Mouse (Mus musculus) megakaryocyte, embryonic 14.5 days (primary cell): Measurements from ENCODE around the gene Tgfbi.

ENCODE experiments used
- FLI1 ChIP-seq: IDR thresholded peaks from 2 replicates; pipeline ENCODE4 v1.6.1; 2012; ENCODE audit warnings: low read length, inconsistent platforms, mixed read lengths
- GATA1 ChIP-seq: IDR thresholded peaks from 3 replicates; pipeline ENCODE4 v1.6.1; 2012; ENCODE audit warnings: mixed read lengths, low read length, inconsistent platforms, borderline replicate concordance

GRCm38 (mm10) chr13:56634139-56634615 is 24.9 kb downstream of the Tgfbi start:
- TF ChIP-seq GATA1 (no peak), FLI1 (no peak)
